Mouse (Mus musculus): ENCODE data around the gene Golgb1.

GRCm38 (mm10) chr16:36979127-36979526 lies 104.2 kb downstream of the Golgb1 start:
- TF ChIP-seq CTCF (IDR thresholded peaks at IDR 0.05; ENCODE audit: low read depth) (no peak), EP300 (optimal IDR thresholded peaks at IDR 0.05) (no peak)
